Mouse (Mus musculus): ENCODE results near the gene Tbxa2r.

Tbxa2r gene

GRCm38 (mm10) chr10:81365672-81366476 lies 37.3 kb downstream of the Tbxa2r start, which contains the start of gene 4930404N11Rik:
TSS of gene 4930404N11Rik (minus strand) at chr10:81365816.
- no peak for DNase-seq (ENCODE audit: low read depth)

GRCm38 (mm10) chr10:81366477-81367206 lies 38.1 kb downstream of the Tbxa2r start:
- no peak for DNase-seq (ENCODE audit: low read depth)

- DNase-seq (ENCODE audit: low read depth): no peak
Observed at GRCm38 (mm10) chr10:81367207-81367495, 38.6 kb downstream of the Tbxa2r start.

GRCm38 (mm10) chr10:81375322-81375721 lies 46.8 kb downstream of the Tbxa2r start:
- no peak for DNase-seq (ENCODE audit: low read depth)

- DNase-seq (ENCODE audit: low read depth): no peak
Observed at GRCm38 (mm10) chr10:81376561-81377361, 48.2 kb downstream of the Tbxa2r start.

DNA sequence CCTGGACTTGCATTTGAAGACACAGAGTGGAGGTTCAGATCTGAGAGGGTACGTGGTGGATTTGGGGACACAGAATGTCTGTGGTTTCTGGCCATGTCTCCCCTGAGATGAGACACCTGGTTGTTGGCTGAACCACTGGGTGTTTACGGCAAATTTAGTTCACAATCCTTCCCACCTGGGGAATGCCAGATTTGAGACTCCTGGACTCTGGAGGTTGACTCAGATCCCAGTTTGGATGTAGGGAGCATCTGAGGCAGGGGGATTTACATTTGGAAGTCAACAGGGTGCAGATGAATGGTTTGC lies 48.8 kb downstream of the Tbxa2r start:
- no peak for DNase-seq (ENCODE audit: low read depth)

- no peak for DNase-seq (ENCODE audit: low read depth)
Observed at GRCm38 (mm10) chr10:81377793-81378552, 49.4 kb downstream of the Tbxa2r start, which contains the start of gene Fzr1. TSS of gene Fzr1 (minus strand) at chr10:81378516.

DNA sequence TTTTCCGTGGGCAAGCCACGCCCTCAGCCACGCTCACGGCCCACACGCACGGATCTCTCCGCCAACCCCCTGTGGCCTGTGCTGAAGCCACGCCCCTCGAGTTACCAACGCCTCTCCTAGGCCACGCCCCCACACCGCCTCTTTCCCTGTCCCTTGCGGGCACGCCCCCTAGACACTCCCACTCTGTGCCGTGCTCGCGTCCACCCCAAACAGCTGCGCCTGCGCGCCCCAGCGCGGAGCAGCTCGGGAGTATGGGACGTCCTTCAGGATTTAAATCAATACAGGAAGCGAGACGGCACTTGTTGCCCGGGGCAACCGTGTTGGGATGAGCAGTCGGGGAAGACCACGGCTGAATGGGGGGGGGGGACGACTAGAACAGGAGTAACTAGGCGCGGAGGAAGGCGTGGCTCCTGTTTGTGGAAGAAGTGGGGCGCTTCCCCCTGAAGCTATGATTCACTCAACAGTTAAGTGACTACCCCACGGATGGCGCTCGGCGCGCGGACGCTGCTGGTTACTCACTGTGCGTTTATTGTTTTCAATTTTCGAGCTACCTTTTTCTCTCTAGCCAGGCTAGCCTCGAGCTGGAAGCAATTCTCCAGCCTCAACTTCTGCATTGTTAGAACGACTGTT lies 50.1 kb downstream of the Tbxa2r start:
- peak; percentile 100 for DNase-seq (ENCODE audit: low read depth)

- DNase-seq (ENCODE audit: low read depth): no peak
Observed at GRCm38 (mm10) chr10:81379183-81379553, 50.6 kb downstream of the Tbxa2r start.

GRCm38 (mm10) chr10:81379809-81380378 lies 51.4 kb downstream of the Tbxa2r start:
- no peak for DNase-seq (ENCODE audit: low read depth)

DNA sequence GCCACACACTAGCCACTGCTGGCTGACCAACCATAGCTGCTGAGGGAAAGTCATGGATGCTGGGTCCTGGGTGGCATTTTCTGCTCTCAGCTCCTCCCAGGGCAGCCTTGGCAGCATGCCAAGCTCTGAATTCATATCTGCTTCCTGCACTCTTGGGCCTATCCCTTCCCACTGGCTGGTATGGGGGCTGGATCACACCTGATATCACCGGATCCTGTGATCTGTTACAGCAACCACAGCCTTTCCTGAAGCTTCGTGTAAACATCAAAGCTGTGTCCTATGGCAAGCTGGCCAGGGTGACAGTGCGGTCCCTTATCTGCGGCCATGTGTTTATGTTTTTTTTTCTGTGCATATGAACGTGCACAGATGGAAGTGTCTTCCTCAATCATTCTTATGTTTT lies 53.5 kb downstream of the Tbxa2r start:
- DNase-seq (ENCODE audit: low read depth): peak; percentile 85

DNA sequence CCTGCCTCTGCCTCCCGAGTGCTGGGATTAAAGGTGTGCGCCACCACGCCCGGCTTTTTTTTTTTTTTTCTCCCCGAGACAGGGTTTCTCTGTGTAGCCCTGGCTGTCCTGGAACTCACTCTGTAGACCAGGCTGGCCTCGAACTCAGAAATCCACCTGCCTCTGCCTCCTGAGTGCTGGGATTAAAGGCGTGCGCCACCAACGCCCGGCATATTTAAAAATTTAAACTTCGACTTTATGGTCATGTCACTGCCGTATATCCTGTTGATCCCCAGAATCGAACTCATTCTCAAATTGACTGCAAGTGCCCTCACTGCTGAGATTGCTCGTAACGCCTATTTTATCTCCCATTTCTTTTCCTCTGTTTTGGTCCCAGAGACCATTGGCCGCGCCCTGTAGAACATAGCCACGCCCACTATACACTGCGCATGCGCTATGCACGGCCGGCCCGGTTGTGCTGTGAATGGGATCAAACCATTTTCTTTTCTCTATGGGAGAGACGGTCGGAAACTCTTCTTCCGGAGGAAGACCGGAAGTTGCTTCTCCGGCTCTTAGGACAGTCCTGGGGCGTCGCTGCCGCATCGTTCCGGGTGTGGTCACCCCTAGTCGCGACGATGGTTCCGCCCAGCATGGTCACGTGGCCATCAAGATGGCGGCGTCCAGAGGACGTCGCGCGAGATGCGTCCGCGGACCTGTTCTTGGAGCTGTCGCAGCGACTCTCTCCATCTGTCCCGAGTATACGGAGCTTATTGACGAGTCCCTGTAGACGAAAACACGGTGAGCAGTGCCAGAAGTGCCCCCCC lies 55.5 kb downstream of the Tbxa2r start, which contains the start of the genes Dohh and Gm48551:
Gene Dohh (plus strand): TSS at position 627 of the 803 bp plus-strand sequence.
Gene Gm48551 (plus strand): TSS at position 665 of the 803 bp plus-strand sequence.
- peak; percentile 99 for DNase-seq (ENCODE audit: low read depth)

DNA sequence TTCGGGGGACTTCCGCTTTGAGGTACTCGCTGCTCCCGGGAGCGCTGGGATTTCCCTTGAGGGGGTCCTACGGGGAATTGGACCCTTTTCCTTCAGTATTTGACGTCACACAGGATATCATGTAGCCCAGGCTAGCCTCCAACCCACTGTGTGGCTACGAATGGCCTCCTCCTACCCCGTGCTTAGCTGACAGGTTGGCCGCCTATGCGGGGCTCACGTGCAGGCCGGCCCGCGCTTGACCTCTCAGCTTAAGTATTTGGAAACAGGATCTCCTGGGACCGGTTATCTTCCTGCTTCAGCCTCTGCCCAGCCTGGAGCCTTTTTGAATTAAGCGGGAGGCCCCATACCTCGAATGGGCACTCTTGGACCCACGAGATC lies 56.1 kb downstream of the Tbxa2r start:
- DNase-seq (ENCODE audit: low read depth): no peak

All from c-Kit-positive CD71-negative TER-119-negative erythroid progenitor cells, embryonic 14.5 days (primary cell).